Mouse (Mus musculus) gonadal fat pad, adult 2 months (tissue): ENCODE data around the gene Wbp2nl. TPM values are rescaled to one million over a fixed set of nuclear protein-coding genes. Genes with fewer than 3 reads are reported as not detected.

Experiments used
- DNase-seq: peaks from one replicate; pipeline ENCODE4 v3.0.0-alpha.2; 2012; ENCODE audit warnings: low read depth
- polyA plus RNA-seq: library from polyadenylated mRNA; depleted of rRNA; stranded (reverse); fragments of >200 nt; gene quantifications from 2 replicates; pipeline ENCODE4 v1.2.3, GENCODE M21; 2012; rRNA removed

Wbp2nl gene
- 0.71 and 0.73 TPM in 2 replicates for polyA plus RNA-seq

GRCm38 (mm10) chr15:82298764-82299561, at the start of gene Wbp2nl:
Gene Wbp2nl, plus strand, starts transcription at chr15:82298954.
- DNase-seq = no peak

- DNase-seq = no peak
These were observed 47.2 kb upstream of the Wbp2nl start for GRCm38 (mm10) chr15:82251579-82251978.

GRCm38 (mm10) chr15:82252097-82252496, 46.7 kb upstream of the Wbp2nl start, which contains the start of gene 1500009C09Rik:
Gene 1500009C09Rik, plus strand, starts transcription at chr15:82252397.
- DNase-seq = no peak

DNA sequence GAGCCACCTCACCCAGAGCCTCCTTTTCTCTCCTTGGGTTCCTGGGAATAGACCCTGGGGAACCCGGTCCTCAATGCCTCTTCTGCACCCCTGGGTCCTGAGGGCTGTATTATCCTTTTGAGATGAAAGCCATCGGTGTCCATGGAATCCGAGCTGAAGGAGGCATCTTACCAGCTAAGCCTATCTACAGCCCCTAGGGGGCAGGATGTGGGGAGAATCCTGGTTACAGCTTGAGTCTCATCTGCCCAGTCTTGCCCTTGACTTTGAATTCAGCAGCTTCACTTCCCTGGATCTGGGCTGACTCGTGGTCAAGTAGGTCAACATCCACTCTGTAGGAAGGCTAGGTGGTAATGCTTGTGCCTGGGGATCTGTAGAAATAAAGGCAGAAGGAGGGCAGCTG, 43.5 kb upstream of the Wbp2nl start:
- DNase-seq = no peak

DNA sequence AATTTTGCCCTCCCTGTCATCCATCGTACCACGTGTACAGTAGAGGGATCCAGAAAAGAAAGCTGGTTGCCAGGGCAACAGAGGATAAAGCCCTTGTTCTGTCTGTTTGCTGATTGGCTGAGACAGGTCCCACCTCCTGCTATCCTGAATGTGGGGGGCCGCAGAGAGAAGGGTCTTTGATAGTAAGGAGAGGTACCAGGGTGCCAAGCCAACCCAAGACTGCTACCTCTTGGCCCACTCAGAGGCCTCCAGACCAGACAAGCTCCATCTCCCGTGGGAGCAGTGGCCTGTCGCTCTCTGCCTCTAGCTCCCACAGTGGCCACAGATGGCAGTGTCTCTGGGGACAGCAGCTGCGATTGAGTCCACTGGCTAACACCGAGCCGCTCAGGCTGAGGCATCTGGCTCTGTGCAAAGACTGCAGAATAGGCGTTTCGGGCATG, 42.8 kb upstream of the Wbp2nl start:
- DNase-seq = no peak

- DNase-seq = no peak
These were observed 39.2 kb upstream of the Wbp2nl start for GRCm38 (mm10) chr15:82259510-82259909.

GRCm38 (mm10) chr15:82266356-82266755, 32.4 kb upstream of the Wbp2nl start:
- no peak for DNase-seq

GRCm38 (mm10) chr15:82268185-82268584, 30.6 kb upstream of the Wbp2nl start:
- no peak for DNase-seq

- no peak for DNase-seq
These were observed 30.0 kb upstream of the Wbp2nl start for GRCm38 (mm10) chr15:82268783-82269182.

DNA sequence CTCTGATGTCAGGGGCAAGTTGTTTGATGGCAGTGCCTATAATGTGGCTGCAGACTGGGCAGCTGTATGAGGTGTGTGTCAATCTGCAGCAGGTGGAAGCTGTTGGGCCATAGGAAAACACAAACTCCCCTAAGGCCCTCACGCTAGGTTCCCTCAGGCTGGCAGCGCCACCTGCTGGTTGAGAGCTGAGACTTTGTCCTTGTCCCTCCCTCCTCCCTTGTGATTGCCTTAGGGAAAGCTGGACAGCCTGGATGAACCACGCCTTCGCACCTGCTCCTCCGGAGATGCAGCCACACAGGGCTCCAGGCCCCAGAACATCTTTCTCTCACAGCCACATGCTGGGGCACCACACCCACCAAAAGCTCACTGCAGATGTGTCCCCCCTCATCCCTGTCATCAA, 27.6 kb upstream of the Wbp2nl start:
- DNase-seq = peak; percentile 16

DNA sequence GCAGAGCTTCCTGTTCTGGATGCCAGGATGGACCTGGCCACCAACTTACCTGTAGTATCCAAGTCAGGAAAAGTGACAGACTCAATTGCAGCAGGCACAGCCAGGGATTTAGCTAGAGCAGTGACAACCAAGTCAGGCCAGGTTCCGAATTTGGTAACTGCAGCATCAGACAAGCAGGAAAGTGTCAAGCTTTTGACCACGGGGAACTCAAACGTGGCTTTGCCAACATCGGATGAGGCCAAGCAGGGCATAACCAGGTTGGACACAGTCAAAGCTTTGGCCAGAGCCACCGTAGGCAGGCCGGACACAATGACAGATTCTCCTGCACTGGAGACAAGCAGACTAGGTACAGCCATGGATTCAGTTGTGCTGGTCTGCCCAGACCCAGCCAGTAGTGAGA, 26.5 kb upstream of the Wbp2nl start:
- DNase-seq = no peak

GRCm38 (mm10) chr15:82274593-82274926, 24.2 kb upstream of the Wbp2nl start, which contains the start of gene Sept3:
Gene Sept3, plus strand, starts transcription at chr15:82274893.
- DNase-seq = no peak

- no peak for DNase-seq
These were observed 23.5 kb upstream of the Wbp2nl start for GRCm38 (mm10) chr15:82274927-82275901.

- DNase-seq = no peak
These were observed 21.2 kb upstream of the Wbp2nl start for GRCm38 (mm10) chr15:82277591-82277990.

DNA sequence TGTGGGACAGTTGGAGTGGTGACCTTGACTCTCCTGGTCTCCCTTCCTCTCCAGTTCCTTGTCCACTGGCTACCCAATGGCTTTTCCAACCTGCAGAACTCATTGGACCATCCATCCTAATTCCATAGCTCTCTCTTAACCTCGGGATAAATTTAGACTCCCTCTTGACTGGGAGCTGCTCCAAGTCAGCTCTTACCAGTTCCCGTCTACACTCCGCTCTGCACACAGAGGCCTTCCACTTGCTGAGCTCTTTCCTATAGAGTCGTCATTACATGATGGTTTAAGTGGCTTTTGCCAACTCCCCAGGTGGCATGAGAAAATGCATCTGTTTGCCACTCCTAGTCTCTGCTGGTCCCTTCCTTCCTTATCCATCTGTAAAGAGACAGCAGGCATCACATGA, 18.1 kb upstream of the Wbp2nl start:
- DNase-seq = no peak

- DNase-seq = no peak
These were observed 12.6 kb upstream of the Wbp2nl start for GRCm38 (mm10) chr15:82286157-82286556.

DNA sequence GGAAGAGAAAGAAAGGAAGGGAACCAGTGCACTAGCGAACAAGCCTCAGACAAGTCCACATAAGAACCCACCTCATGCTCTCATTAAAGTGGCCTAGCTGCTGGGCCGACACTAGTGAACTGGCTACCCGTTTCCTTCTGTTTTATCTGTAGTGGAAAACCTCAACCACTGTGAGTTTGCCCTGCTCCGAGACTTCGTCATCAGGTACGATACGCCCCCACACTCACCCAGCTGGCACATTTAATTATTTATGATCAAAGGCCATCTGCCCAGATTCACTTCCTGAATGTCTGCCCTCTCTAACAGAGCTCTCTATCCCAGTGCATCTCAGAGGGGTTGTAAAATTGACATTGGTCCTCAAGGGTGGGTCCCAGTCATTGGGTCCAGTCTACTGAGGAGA, 8.5 kb upstream of the Wbp2nl start:
- DNase-seq = no peak

DNA sequence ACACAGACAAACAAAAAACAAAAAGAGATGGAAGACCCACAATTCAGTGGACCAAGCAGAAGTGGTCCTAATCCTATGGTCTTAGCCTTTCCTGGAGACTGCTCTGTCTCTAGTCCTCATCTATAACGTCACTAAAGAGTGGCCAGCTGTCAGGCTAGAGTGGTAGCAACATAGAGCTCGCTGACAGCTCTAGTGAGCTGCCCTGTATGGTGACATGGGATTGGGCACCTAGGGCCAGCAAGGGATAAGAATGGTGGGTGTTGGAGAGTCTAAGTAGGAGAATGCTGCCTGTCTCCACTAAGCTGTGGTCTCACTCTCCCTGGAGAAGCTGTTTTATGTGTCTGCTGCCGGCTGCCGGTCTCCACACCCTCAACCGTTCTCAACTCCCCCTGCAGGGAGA, 5.9 kb upstream of the Wbp2nl start:
- no peak for DNase-seq

DNA sequence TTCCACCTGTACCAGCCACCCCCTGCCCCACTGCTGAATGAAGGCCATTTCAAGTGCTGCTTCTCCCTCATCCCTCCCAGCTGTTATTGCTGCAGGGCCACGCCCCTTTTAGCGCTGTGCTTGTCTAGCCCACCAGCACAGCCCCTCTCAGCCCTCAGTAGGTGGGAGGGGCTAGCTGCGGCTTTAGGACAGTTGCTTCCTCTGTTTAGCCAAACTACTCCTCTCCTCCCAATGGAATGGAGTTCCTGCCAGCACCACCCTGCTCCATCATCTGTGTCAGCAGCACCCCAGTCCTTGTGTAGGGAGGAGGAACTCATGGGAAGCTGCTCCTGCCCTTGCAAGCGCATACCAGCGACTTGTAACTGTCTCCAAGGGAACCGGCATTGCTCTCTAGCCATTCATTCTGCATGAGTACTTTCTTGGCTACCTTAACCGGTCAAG, 5.5 kb upstream of the Wbp2nl start:
- no peak for DNase-seq

- no peak for DNase-seq
These were observed 4.7 kb upstream of the Wbp2nl start for GRCm38 (mm10) chr15:82294059-82294458.

DNA sequence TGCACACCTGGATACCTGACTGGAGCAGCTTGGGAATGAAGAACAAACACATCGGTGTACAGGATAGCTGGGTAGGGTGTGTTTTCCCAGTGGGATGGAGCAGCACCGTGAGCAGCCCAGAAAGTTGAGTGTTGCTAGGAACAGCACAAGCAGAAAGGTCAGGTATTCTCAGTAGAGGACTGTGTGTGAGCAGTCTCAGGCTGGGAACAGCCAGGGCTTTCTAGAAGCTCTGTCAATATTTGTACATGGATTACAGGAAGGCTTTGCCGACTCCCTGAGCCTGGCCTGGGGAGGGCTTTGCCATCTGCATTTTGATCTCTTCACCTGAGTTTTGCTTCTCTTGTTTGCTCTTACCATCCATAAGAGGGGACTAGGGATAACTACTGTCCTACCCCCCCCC, 8.4 kb downstream of the Wbp2nl start:
- DNase-seq = no peak

- DNase-seq = peak; percentile 57
These were observed 9.7 kb downstream of the Wbp2nl start for GRCm38 (mm10) chr15:82308416-82308815.
